Mouse (Mus musculus): ENCODE data around the gene Abl2.

- TF ChIP-seq CTCF (IDR thresholded peaks at IDR 0.05; ENCODE audit: low read depth) (peak; percentile 33; the same call in 1 of the 2 replicates), EP300 (IDR thresholded peaks at IDR 0.05; ENCODE audit: low read depth) (no peak)
Measured at GRCm38 (mm10) chr1:156640577-156640976, 82.0 kb downstream of the Abl2 start.

Measured in liver, embryonic 14.5 days (tissue).